Mouse (Mus musculus): Measurements from ENCODE around the gene Efemp2.

The Efemp2 gene

GRCm38 (mm10) chr19:5480016-5480415 lies 6.3 kb downstream of the Efemp2 start:
- POLR2A ChIA-PET: interaction anchor here in 2 of 4 experiments (1.6 to 28.9 kb wide), 6 partner anchors 7 to 16 kb away, joined by 7 to 735 read pairs (median 222); partner anchors contain the start of genes Ccdc85b (in 2 of the 2), Cfl1 (in 2 of the 2), Ctsw (in 2 of the 2) and Fibp (in 2 of the 2)
- CTCF ChIA-PET: no interaction called here

GRCm38 (mm10) chr19:5481398-5481797 lies 7.6 kb downstream of the Efemp2 start:
- CTCF ChIA-PET: interaction anchor here in 1 of 4 experiments (1.6 kb wide), 1 partner anchor 17 kb away, joined by 4 read pairs; no protein-coding TSS in a partner anchor
- POLR2A ChIA-PET: interaction anchor here in 3 of 4 experiments (0.7 to 28.9 kb wide), 8 partner anchors 5 to 604 kb away, joined by 3 to 735 read pairs (median 30); partner anchors contain the start of genes Ccdc85b (in 2 of the 3), Cfl1 (in 2 of the 3), Ctsw (in 2 of the 3) and Fibp (in 2 of the 3)

GRCm38 (mm10) chr19:5483386-5484359 lies 9.9 kb downstream of the Efemp2 start:
- CTCF ChIA-PET: interaction anchor here in 1 of 4 experiments (1.0 to 1.3 kb wide), 2 partner anchors 20 kb away, joined by 5 to 6 read pairs; no protein-coding TSS in a partner anchor
- POLR2A ChIA-PET: interaction anchor here in 3 of 4 experiments (0.6 to 21.3 kb wide), 9 partner anchors 10 to 667 kb away, joined by 3 to 735 read pairs (median 4); partner anchors contain the start of genes Ccdc85b (in 2 of the 3), Ctsw (in 2 of the 3), Efemp2 (in 2 of the 3) and Fibp (in 2 of the 3)

- ChIA-PET CTCF (interaction anchor here in 1 of 4 experiments (1.0 kb wide), 1 partner anchor 21 kb away, joined by 6 read pairs; no protein-coding TSS in a partner anchor), POLR2A (interaction anchor here in 3 of 4 experiments (1.0 to 21.3 kb wide), 10 partner anchors 9 to 357 kb away, joined by 4 to 735 read pairs (median 5); partner anchors contain the start of genes Ccdc85b (in 3 of the 3), Ctsw (in 2 of the 3), Efemp2 (in 2 of the 3) and Fibp (in 2 of the 3))
Measured at GRCm38 (mm10) chr19:5484496-5484895, 10.7 kb downstream of the Efemp2 start.

- ChIA-PET POLR2A (interaction anchor here in 3 of 4 experiments (1.0 to 21.3 kb wide), 11 partner anchors 9 to 356 kb away, joined by 3 to 735 read pairs (median 5); partner anchors contain the start of genes Ccdc85b (in 3 of the 3), Ctsw (in 2 of the 3), Fibp (in 2 of the 3) and AI837181 (in 1 of the 3)), CTCF (interaction anchor here in 1 of 4 experiments (2.7 kb wide), 1 partner anchor 11 kb away, joined by 8 read pairs; no protein-coding TSS in a partner anchor)
Measured at GRCm38 (mm10) chr19:5485371-5485770, 11.6 kb downstream of the Efemp2 start.

GRCm38 (mm10) chr19:5485821-5486220 lies 12.1 kb downstream of the Efemp2 start:
- POLR2A ChIA-PET: interaction anchor here in 3 of 4 experiments (0.8 to 21.3 kb wide), 16 partner anchors 9 to 599 kb away, joined by 3 to 735 read pairs (median 21); partner anchors contain the start of genes Ccdc85b (in 3 of the 3), Efemp2 (in 3 of the 3), AI837181 (in 2 of the 3) and Ctsw (in 2 of the 3)
- CTCF ChIA-PET: interaction anchor here in 1 of 4 experiments (2.7 to 4.7 kb wide), 3 partner anchors 10 to 82 kb away, joined by 8 to 118 read pairs (median 16); partner anchors contain the start of genes Ap5b1, Ctsw and Fibp

- CTCF ChIA-PET: interaction anchor here in 2 of 4 experiments (0.7 to 4.7 kb wide), 7 partner anchors 10 to 110 kb away, joined by 3 to 118 read pairs (median 8); partner anchors contain the start of genes Ap5b1 (in 1 of the 2), Ctsw (in 1 of the 2) and Fibp (in 1 of the 2)
Measured at GRCm38 (mm10) chr19:5486286-5486685, 12.5 kb downstream of the Efemp2 start.

GRCm38 (mm10) chr19:5486771-5487170 lies 13.0 kb downstream of the Efemp2 start:
- CTCF ChIA-PET: interaction anchor here (0.6 to 4.7 kb wide), 31 partner anchors 9 to 529 kb away, joined by 3 to 118 read pairs (median 8); partner anchors contain the start of genes Efemp2 (in 3 of the 4), Fibp (in 3 of the 4), Ctsw (in 2 of the 4) and AI837181 (in 1 of the 4)
- POLR2A ChIA-PET: interaction anchor here (0.7 to 21.3 kb wide), 45 partner anchors 7 to 599 kb away, joined by 3 to 735 read pairs (median 21); partner anchors contain the start of genes Ccdc85b (in 3 of the 4), Efemp2 (in 3 of the 4), Fibp (in 3 of the 4) and AI837181 (in 2 of the 4)

More at GRCm38 (mm10) chr19:5486286-5486685, 12.5 kb downstream of the Efemp2 start:
- POLR2A ChIA-PET: interaction anchor here in 3 of 4 experiments (0.8 to 21.3 kb wide), 19 partner anchors 10 to 599 kb away, joined by 3 to 735 read pairs (median 28); partner anchors contain the start of genes Efemp2 (in 3 of the 3), AI837181 (in 2 of the 3), Ccdc85b (in 2 of the 3) and Ctsw (in 2 of the 3)

GRCm38 (mm10) chr19:5487768-5488550 lies 14.2 kb downstream of the Efemp2 start, which contains the start of gene Mus81:
Mus81 (minus strand) TSS chr19:5488402.
- ChIA-PET POLR2A (interaction anchor here (0.5 to 21.3 kb wide), 165 partner anchors 8 to 790 kb away, joined by 3 to 735 read pairs (median 5); partner anchors contain the start of genes Ccdc85b (in 4 of the 4), Ctsw (in 4 of the 4), Efemp2 (in 4 of the 4) and Fibp (in 4 of the 4)), CTCF (interaction anchor here (0.5 to 4.7 kb wide), 93 partner anchors 8 to 1769 kb away, joined by 3 to 118 read pairs (median 4); partner anchors contain the start of genes Ap5b1 (in 3 of the 4), Efemp2 (in 3 of the 4), Fibp (in 3 of the 4) and Snx32 (in 3 of the 4))

- ChIA-PET CTCF (interaction anchor here (0.6 to 4.7 kb wide), 37 partner anchors 10 to 1179 kb away, joined by 3 to 118 read pairs (median 7); partner anchors contain the start of genes Ap5b1 (in 3 of the 4), Snx32 (in 3 of the 4), Ctsw (in 2 of the 4) and Fibp (in 2 of the 4)), POLR2A (interaction anchor here (0.5 to 21.3 kb wide), 168 partner anchors 9 to 1660 kb away, joined by 3 to 735 read pairs (median 5); partner anchors contain the start of genes Snx32 (in 4 of the 4), AI837181 (in 3 of the 4), Banf1 (in 3 of the 4) and Ccdc85b (in 3 of the 4))
Measured at GRCm38 (mm10) chr19:5488878-5489571, 15.3 kb downstream of the Efemp2 start.

- POLR2A ChIA-PET: interaction anchor here (0.5 to 21.3 kb wide), 184 partner anchors 9 to 874 kb away, joined by 3 to 735 read pairs (median 5); partner anchors contain the start of genes Snx32 (in 4 of the 4), AI837181 (in 3 of the 4), Ap5b1 (in 3 of the 4) and Banf1 (in 3 of the 4)
- CTCF ChIA-PET: interaction anchor here (0.7 to 4.7 kb wide), 19 partner anchors 10 to 410 kb away, joined by 3 to 118 read pairs (median 6); partner anchors contain the start of genes Ap5b1 (in 2 of the 4), Snx32 (in 2 of the 4), Ccdc85b (in 1 of the 4) and Ctsw (in 1 of the 4)
Measured at GRCm38 (mm10) chr19:5489721-5490120, 16.0 kb downstream of the Efemp2 start.

GRCm38 (mm10) chr19:5490313-5490897 lies 16.7 kb downstream of the Efemp2 start, which contains the start of gene Cfl1:
Cfl1 (plus strand) TSS chr19:5490455.
- CTCF ChIA-PET: interaction anchor here (0.6 to 4.7 kb wide), 12 partner anchors 20 to 403 kb away, joined by 3 to 118 read pairs (median 6); partner anchors contain the start of genes Ccdc85b (in 1 of the 4), Ctsw (in 1 of the 4), Eif1ad (in 1 of the 4) and Fibp (in 1 of the 4)
- POLR2A ChIA-PET: interaction anchor here (0.6 to 21.3 kb wide), 165 partner anchors 8 to 873 kb away, joined by 3 to 735 read pairs (median 5); partner anchors contain the start of genes Snx32 (in 4 of the 4), AI837181 (in 3 of the 4), Ap5b1 (in 3 of the 4) and Banf1 (in 3 of the 4)

- CTCF ChIA-PET: interaction anchor here (0.5 to 4.5 kb wide), 10 partner anchors 10 to 1673 kb away, joined by 3 to 43 read pairs (median 4); partner anchors contain the start of gene Snx32 (in 1 of the 4)
- POLR2A ChIA-PET: interaction anchor here (0.6 to 21.3 kb wide), 112 partner anchors 7 to 1832 kb away, joined by 3 to 735 read pairs (median 4); partner anchors contain the start of genes Snx32 (in 4 of the 4), AI837181 (in 3 of the 4), Ap5b1 (in 3 of the 4) and Banf1 (in 3 of the 4)
Measured at GRCm38 (mm10) chr19:5490898-5491708, 17.3 kb downstream of the Efemp2 start.

Data from embryonic stem cell, embryonic (primary cell).